Mouse (Mus musculus): ENCODE data around the gene Nupr1l. TPM values are rescaled to one million over a fixed set of nuclear protein-coding genes. Genes with fewer than 3 reads are reported as not detected.

Nupr1l gene
- polyA plus RNA-seq, 1 experiment: 1.9 TPM

- 24% methylated on average over 6 of the region's 6 CpGs for WGBS
- DNase-seq (ENCODE audit: low read depth, low spot score): peak; percentile 43
Observed at GRCm38 (mm10) chr5:129955792-129956191, 47.5 kb downstream of the Nupr1l start.

GRCm38 (mm10) chr5:129963224-129963623 lies 54.9 kb downstream of the Nupr1l start:
- WGBS: 54% methylated on average over 4 of the region's 4 CpGs
- DNase-seq (ENCODE audit: low read depth, low spot score): no peak

Other genes with a start within 250 kb of the Nupr1l start
- 0.73 and 1.0 TPM in 2 replicates for gene Zfp11, start 238.4 kb upstream of the Nupr1l start, polyA plus RNA-seq (2012; rRNA removed)
- not detected in 2 replicates for gene Sept14, start 200.0 kb upstream of the Nupr1l start, polyA plus RNA-seq (2012; rRNA removed)
- gene Mrps17, start 193.0 kb upstream of the Nupr1l start, polyA plus RNA-seq (2012; rRNA removed): 54.7 and 64.0 TPM in 2 replicates
- 26.5 and 37.9 TPM in 2 replicates for gene Nipsnap2, start 183.5 kb upstream of the Nupr1l start, polyA plus RNA-seq (2012; rRNA removed)
- gene Psph, start 121.1 kb upstream of the Nupr1l start, polyA plus RNA-seq (2012; rRNA removed): 9.0 and 11.4 TPM in 2 replicates
- 6.9 and 7.6 TPM in 2 replicates for gene Sumf2, start 61.6 kb upstream of the Nupr1l start, polyA plus RNA-seq (2012; rRNA removed)
- 876 and 1,051 TPM in 2 replicates for gene Chchd2, start 21.1 kb upstream of the Nupr1l start, polyA plus RNA-seq (2012; rRNA removed)
- gene Zbed5, start 12.8 kb upstream of the Nupr1l start, polyA plus RNA-seq (2012; rRNA removed): 0.17 and 0.41 TPM in 2 replicates
- gene Phkg1, start 10.0 kb upstream of the Nupr1l start, polyA plus RNA-seq (2012; rRNA removed): 0.27 and 0.31 TPM in 2 replicates
- 19.2 and 19.7 TPM in 2 replicates for gene Vkorc1l1, start 33.4 kb downstream of the Nupr1l start, polyA plus RNA-seq (2012; rRNA removed)
- 25.9 and 32.9 TPM in 2 replicates for gene Gusb, start 94.5 kb downstream of the Nupr1l start, polyA plus RNA-seq (2012; rRNA removed)
- 34.7 and 39.6 TPM in 2 replicates for gene Asl, start 120.7 kb downstream of the Nupr1l start, polyA plus RNA-seq (2012; rRNA removed)
- gene Crcp, start 120.8 kb downstream of the Nupr1l start, polyA plus RNA-seq (2012; rRNA removed): 13.1 and 13.4 TPM in 2 replicates
- 6.9 and 7.7 TPM in 2 replicates for gene Tpst1, start 164.8 kb downstream of the Nupr1l start, polyA plus RNA-seq (2012; rRNA removed)
- gene Kctd7, start 236.3 kb downstream of the Nupr1l start, polyA plus RNA-seq (2012; rRNA removed): 1.3 and 1.5 TPM in 2 replicates